Mouse (Mus musculus) limb, embryonic 14.5 days (tissue): ENCODE results near the gene 9930111J21Rik2. TPM values are rescaled to one million over a fixed set of nuclear protein-coding genes. Genes with fewer than 3 reads are reported as not detected.
"Not testable (repeated sequence)": the region's sequence is repeated elsewhere in the genome, so short reads cannot be mapped to it uniquely, and the experiment has no call there.

Experiments used
- ATAC-seq: fragments of 200-750 bp; cut with Nextera tagmentation; 2 replicates; pipeline ENCODE4 v1.8.0; 2017; ENCODE audit warnings: low read depth, moderate number of reproducible peaks, moderate TSS enrichment; ENCODE audit not compliant: low FRiP score
- DNase-seq: peaks from one replicate; pipeline ENCODE4 v3.0.0-alpha.2; 2015; ENCODE audit warnings: low spot score
- H3K27ac ChIP-seq: fragments of 300-500 bp; sonication (generic); replicated peaks from 2 replicates; pipeline ENCODE4 v1.5.1; 2014; ENCODE audit warnings: low read depth, mild to moderate bottlenecking, low read length, moderate library complexity, mixed read lengths
- H3K27me3 ChIP-seq: fragments of 300-500 bp; sonication (generic); 2 replicates; pipeline ENCODE4 v1.6.1; 2014; ENCODE audit warnings: low read length, mixed read lengths; ENCODE audit not compliant: control insufficient read depth, insufficient read depth
- H3K36me3 ChIP-seq: fragments of 300-500 bp; sonication (generic); 2 replicates; pipeline ENCODE4 v1.6.1; 2014; ENCODE audit warnings: mild to moderate bottlenecking, low read length, moderate library complexity, mixed read lengths; ENCODE audit not compliant: control insufficient read depth, insufficient read depth
- H3K4me1 ChIP-seq: fragments of 300-500 bp; sonication (generic); 2 replicates; pipeline ENCODE4 v1.6.1; 2014; ENCODE audit warnings: antibody characterized with exemption, low read length, mixed read lengths; ENCODE audit not compliant: control insufficient read depth, insufficient read depth
- H3K4me2 ChIP-seq: fragments of 300-500 bp; sonication (generic); replicated peaks from 2 replicates; pipeline ENCODE4 v1.6.1; 2014; ENCODE audit warnings: low read depth, mild to moderate bottlenecking, low read length, moderate library complexity; ENCODE audit not compliant: severe bottlenecking
- H3K4me3 ChIP-seq: fragments of 300-500 bp; sonication (generic); replicated peaks from 2 replicates; pipeline ENCODE4 v1.5.1; 2014; ENCODE audit warnings: low read length
- H3K9ac ChIP-seq: fragments of 300-500 bp; sonication (generic); 2 replicates; pipeline ENCODE4 v1.6.1; 2014; ENCODE audit warnings: mild to moderate bottlenecking, low read depth, low read length, moderate library complexity; ENCODE audit not compliant: severe bottlenecking
- H3K9me3 ChIP-seq: fragments of 300-500 bp; sonication (generic); 2 replicates; pipeline ENCODE4 v1.6.1; 2016; ENCODE audit warnings: low read length; ENCODE audit not compliant: control insufficient read depth
- WGBS: fragments of 180-500 bp; shearing (Covaris S2); extraction: QIAGEN DNeasy Blood & Tissue Kit; methylation state at CpG from one replicate; pipeline ENCODE4 v1.1.7; 2014; 5-methylcytosine and 5-hydroxymethylcytosine counted together
- polyA plus RNA-seq, 2 experiments: library from polyadenylated mRNA; depleted of rRNA in 1 of 2; stranded (reverse) in 1 of 2; unstranded in 1 of 2; fragments of >200 nt; fragmentation: Nextera tagmentation in 1 of 2; extraction: Ambion mirVana in 1 of 2; gene quantifications; 2 replicates each; pipeline versions ENCODE4 v1.2.1 to v1.2.3; 2012 to 2014

The 9930111J21Rik2 gene
- polyA plus RNA-seq, 2 experiments, result 0.12 to 0.50 TPM

DNA sequence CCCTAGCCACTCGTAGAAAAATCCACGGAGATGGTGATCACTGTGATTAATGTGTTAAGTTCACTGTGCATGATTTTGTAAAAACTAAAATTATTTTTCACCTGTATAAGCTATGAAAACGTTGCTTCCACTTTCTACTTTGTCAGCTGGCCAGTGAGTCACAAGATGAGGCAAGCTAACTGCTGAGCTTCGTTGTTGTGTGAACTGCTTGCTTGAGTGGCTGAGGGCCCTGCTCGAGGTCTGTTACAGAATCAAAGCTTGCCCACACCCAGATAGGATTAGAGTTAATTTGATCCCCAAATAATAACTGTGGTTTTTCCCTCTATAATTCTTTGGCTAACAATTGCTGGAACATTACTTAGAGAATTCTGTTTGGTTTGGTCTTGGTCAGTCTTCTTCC, 71.0 kb downstream of the 9930111J21Rik2 start:
- not testable (repeated sequence) for H3K4me1 ChIP-seq, H3K4me3 ChIP-seq, H3K36me3 ChIP-seq, H3K9ac ChIP-seq, ATAC-seq, DNase-seq, H3K27ac ChIP-seq, H3K27me3 ChIP-seq, H3K4me2 ChIP-seq, H3K9me3 ChIP-seq
- WGBS, result no CpG with 5 or more reads among the region's 5 CpGs

DNA sequence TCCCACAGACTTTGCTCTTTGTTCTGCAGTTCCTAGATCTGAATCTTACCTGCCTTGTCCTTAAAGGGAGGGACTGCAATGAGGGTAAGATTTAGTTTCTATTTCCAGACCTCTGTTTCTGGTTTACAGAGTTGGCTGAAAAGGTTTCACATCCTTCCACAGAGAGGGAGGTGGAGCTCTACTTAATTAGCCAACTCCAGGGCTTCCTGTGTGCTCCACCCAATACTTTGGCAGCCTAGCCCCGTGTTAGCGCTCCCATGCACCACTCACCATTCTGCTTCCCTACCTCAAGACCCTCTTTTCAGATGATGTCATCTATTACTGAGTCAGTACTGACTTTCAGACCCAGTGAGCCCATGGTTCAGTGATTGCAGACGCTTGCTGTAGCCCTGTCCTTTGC, 71.8 kb downstream of the 9930111J21Rik2 start, which contains the start of gene 9930111J21Rik1:
9930111J21Rik1 (minus strand) TSS at position 148 of the 400 bp plus-strand sequence.
- H3K4me2 ChIP-seq, ATAC-seq, H3K36me3 ChIP-seq, H3K4me1 ChIP-seq, H3K27ac ChIP-seq, H3K9ac ChIP-seq, H3K27me3 ChIP-seq, DNase-seq, H3K9me3 ChIP-seq, H3K4me3 ChIP-seq: not testable (repeated sequence)
- WGBS, result no CpG with 5 or more reads among the region's 3 CpGs

DNA sequence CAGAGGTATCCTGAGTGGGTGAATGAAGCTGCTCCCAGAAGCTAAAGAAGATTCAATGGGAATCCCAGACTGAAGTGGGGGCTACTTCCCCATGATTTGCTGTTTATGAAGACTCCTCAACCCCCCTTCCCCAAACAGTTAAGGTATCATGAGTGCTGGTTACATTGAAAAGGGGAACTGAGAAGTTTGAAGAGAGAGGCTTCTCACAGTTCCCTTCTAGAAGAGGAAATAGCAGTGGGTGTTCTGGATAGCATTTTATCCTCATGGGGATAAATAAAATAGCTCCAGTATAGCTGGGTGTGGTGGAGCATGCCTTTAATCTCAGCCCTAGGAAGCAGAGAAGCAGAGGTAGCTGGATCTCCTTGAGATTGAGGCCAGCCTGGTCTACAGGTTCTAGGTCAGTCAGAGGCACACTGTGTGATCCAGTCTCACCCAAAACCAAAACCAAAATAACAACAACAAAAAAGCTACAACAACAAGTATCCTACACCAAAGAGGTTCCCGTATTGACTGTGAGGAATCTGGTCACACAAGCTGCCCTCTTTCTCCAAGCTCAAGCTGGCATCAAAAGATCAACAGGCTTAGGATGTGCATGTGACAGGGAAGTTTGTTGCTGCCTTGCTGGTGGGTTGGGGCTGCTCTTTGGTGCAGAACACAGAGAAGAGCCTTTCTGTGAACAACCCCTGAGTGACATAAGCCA, 72.7 kb downstream of the 9930111J21Rik2 start, which contains the start of gene Olfr56:
Olfr56 (plus strand) TSS at position 650 of the 700 bp plus-strand sequence.
- not testable (repeated sequence) for H3K9ac ChIP-seq, H3K36me3 ChIP-seq, H3K4me3 ChIP-seq, H3K27ac ChIP-seq, DNase-seq, H3K9me3 ChIP-seq, H3K4me2 ChIP-seq, H3K4me1 ChIP-seq, H3K27me3 ChIP-seq, ATAC-seq
- no CpG with 5 or more reads among the region's 1 CpGs for WGBS

DNA sequence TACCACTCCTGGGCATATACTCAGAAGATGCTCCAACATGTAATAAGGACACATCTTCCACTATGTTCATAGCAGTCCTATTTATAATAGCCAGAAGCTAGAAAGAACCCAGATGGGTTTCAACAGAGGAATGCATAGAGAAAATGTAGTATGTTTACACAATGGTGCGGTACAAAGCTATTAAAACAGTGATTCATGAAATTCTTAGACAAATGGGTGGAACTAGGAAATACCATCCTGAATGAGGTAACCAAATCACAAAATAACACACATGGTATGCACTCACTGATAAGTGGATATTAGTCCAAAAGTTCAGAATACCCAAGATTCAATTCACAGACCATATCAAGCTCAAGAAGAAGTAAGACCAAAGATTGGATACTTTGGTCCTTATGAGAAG, 76.4 kb downstream of the 9930111J21Rik2 start:
- H3K4me2 ChIP-seq, H3K4me3 ChIP-seq, DNase-seq, H3K27ac ChIP-seq, H3K9me3 ChIP-seq, ATAC-seq, H3K27me3 ChIP-seq, H3K9ac ChIP-seq, H3K4me1 ChIP-seq, H3K36me3 ChIP-seq: not testable (repeated sequence)
- no CpG with 5 or more reads among the region's 1 CpGs for WGBS

Other genes starting within 250 kb of the 9930111J21Rik2 start
- 51.5 and 52.4 TPM in 2 replicates for gene Trim41, start 233.9 kb downstream of the 9930111J21Rik2 start, polyA plus RNA-seq (2012; rRNA removed)
- 5.5 and 7.0 TPM in 2 replicates for gene Trim41, start 233.9 kb downstream of the 9930111J21Rik2 start, polyA plus RNA-seq (2014; fragmentation: Nextera tagmentation; extraction: Ambion mirVana)
- 2.6 and 2.9 TPM in 2 replicates for gene Trim7, start 225.1 kb downstream of the 9930111J21Rik2 start, polyA plus RNA-seq (2012; rRNA removed)
- gene Trim7, start 225.1 kb downstream of the 9930111J21Rik2 start, polyA plus RNA-seq (2014; fragmentation: Nextera tagmentation; extraction: Ambion mirVana), result 1.2 and 2.0 TPM in 2 replicates
- gene Gm12184, start 224.6 kb downstream of the 9930111J21Rik2 start, polyA plus RNA-seq (2012; rRNA removed), result 42.1 and 55.1 TPM in 2 replicates
- gene Gm12184, start 224.6 kb downstream of the 9930111J21Rik2 start, polyA plus RNA-seq (2014; fragmentation: Nextera tagmentation; extraction: Ambion mirVana), result 7.9 and 14.8 TPM in 2 replicates
- 3.7 and 4.1 TPM in 2 replicates for gene Irgm1, start 179.6 kb downstream of the 9930111J21Rik2 start, polyA plus RNA-seq (2012; rRNA removed)
- 4.5 and 5.5 TPM in 2 replicates for gene Irgm1, start 179.6 kb downstream of the 9930111J21Rik2 start, polyA plus RNA-seq (2014; fragmentation: Nextera tagmentation; extraction: Ambion mirVana)
- 0.16 and 0.19 TPM in 2 replicates for gene Gm5431, start 149.0 kb downstream of the 9930111J21Rik2 start, polyA plus RNA-seq (2012; rRNA removed)
- gene Gm5431, start 149.0 kb downstream of the 9930111J21Rik2 start, polyA plus RNA-seq (2014; fragmentation: Nextera tagmentation; extraction: Ambion mirVana), result 0.12 and 0.22 TPM in 2 replicates
- gene Psme2b, start 105.1 kb downstream of the 9930111J21Rik2 start, polyA plus RNA-seq (2012; rRNA removed), result 0.86 and 0.88 TPM in 2 replicates
- 2.8 and 3.0 TPM in 2 replicates for gene Psme2b, start 105.1 kb downstream of the 9930111J21Rik2 start, polyA plus RNA-seq (2014; fragmentation: Nextera tagmentation; extraction: Ambion mirVana)
- 0.05 and 0.06 TPM in 2 replicates for gene Olfr56, start 72.4 kb downstream of the 9930111J21Rik2 start, polyA plus RNA-seq (2012; rRNA removed)
- not detected in 2 replicates for gene Olfr56, start 72.4 kb downstream of the 9930111J21Rik2 start, polyA plus RNA-seq (2014; fragmentation: Nextera tagmentation; extraction: Ambion mirVana)
- 0.11 and 0.24 TPM in 2 replicates for gene 9930111J21Rik1, start 71.8 kb downstream of the 9930111J21Rik2 start, polyA plus RNA-seq (2012; rRNA removed)
- 0.36 and 0.37 TPM in 2 replicates for gene 9930111J21Rik1, start 71.8 kb downstream of the 9930111J21Rik2 start, polyA plus RNA-seq (2014; fragmentation: Nextera tagmentation; extraction: Ambion mirVana)
- gene Gm12185, start 59.0 kb downstream of the 9930111J21Rik2 start, polyA plus RNA-seq (2012; rRNA removed), result 0.04 TPM in 1 of 2 replicates, not detected in the other
- gene Gm12185, start 59.0 kb downstream of the 9930111J21Rik2 start, polyA plus RNA-seq (2014; fragmentation: Nextera tagmentation; extraction: Ambion mirVana), result 0.06 TPM in 1 of 2 replicates, not detected in the other
- gene Tgtp1, start 57.1 kb downstream of the 9930111J21Rik2 start, polyA plus RNA-seq (2012; rRNA removed), result 0.10 and 0.15 TPM in 2 replicates
- gene Tgtp1, start 57.1 kb downstream of the 9930111J21Rik2 start, polyA plus RNA-seq (2014; fragmentation: Nextera tagmentation; extraction: Ambion mirVana), result not detected in 2 replicates
- 0.09 and 0.12 TPM in 2 replicates for gene Tgtp2, start 13.0 kb upstream of the 9930111J21Rik2 start, polyA plus RNA-seq (2012; rRNA removed)
- gene Tgtp2, start 13.0 kb upstream of the 9930111J21Rik2 start, polyA plus RNA-seq (2014; fragmentation: Nextera tagmentation; extraction: Ambion mirVana), result 0.18 and 0.33 TPM in 2 replicates
- gene Ifi47, start 25.3 kb upstream of the 9930111J21Rik2 start, polyA plus RNA-seq (2012; rRNA removed), result 0.83 and 1.0 TPM in 2 replicates
- gene Ifi47, start 25.3 kb upstream of the 9930111J21Rik2 start, polyA plus RNA-seq (2014; fragmentation: Nextera tagmentation; extraction: Ambion mirVana), result 0.72 and 1.2 TPM in 2 replicates
- 0.10 and 0.14 TPM in 2 replicates for gene Olfr1396, start 63.6 kb upstream of the 9930111J21Rik2 start, polyA plus RNA-seq (2012; rRNA removed)
- 0.11 TPM in 1 of 2 replicates, not detected in the other for gene Olfr1396, start 63.6 kb upstream of the 9930111J21Rik2 start, polyA plus RNA-seq (2014; fragmentation: Nextera tagmentation; extraction: Ambion mirVana)
- gene Olfr1395, start 91.0 kb upstream of the 9930111J21Rik2 start, polyA plus RNA-seq (2012; rRNA removed), result not detected in 2 replicates
- not detected in 2 replicates for gene Olfr1395, start 91.0 kb upstream of the 9930111J21Rik2 start, polyA plus RNA-seq (2014; fragmentation: Nextera tagmentation; extraction: Ambion mirVana)
- not detected in 2 replicates for gene Olfr1394, start 103.1 kb upstream of the 9930111J21Rik2 start, polyA plus RNA-seq (2012; rRNA removed)
- not detected in 2 replicates for gene Olfr1394, start 103.1 kb upstream of the 9930111J21Rik2 start, polyA plus RNA-seq (2014; fragmentation: Nextera tagmentation; extraction: Ambion mirVana)
- gene Btnl9, start 135.9 kb upstream of the 9930111J21Rik2 start, polyA plus RNA-seq (2012; rRNA removed), result 2.0 and 2.2 TPM in 2 replicates
- 0.58 and 1.7 TPM in 2 replicates for gene Btnl9, start 135.9 kb upstream of the 9930111J21Rik2 start, polyA plus RNA-seq (2014; fragmentation: Nextera tagmentation; extraction: Ambion mirVana)
- gene Zfp62, start 152.1 kb upstream of the 9930111J21Rik2 start, polyA plus RNA-seq (2012; rRNA removed), result 14.9 and 22.1 TPM in 2 replicates
- gene Zfp62, start 152.1 kb upstream of the 9930111J21Rik2 start, polyA plus RNA-seq (2014; fragmentation: Nextera tagmentation; extraction: Ambion mirVana), result 38.0 and 43.1 TPM in 2 replicates
- gene Mgat1, start 192.9 kb upstream of the 9930111J21Rik2 start, polyA plus RNA-seq (2012; rRNA removed), result 83.7 and 117 TPM in 2 replicates
- gene Mgat1, start 192.9 kb upstream of the 9930111J21Rik2 start, polyA plus RNA-seq (2014; fragmentation: Nextera tagmentation; extraction: Ambion mirVana), result 64.7 and 68.0 TPM in 2 replicates
- 0.09 and 0.26 TPM in 2 replicates for gene Olfr1393, start 227.1 kb upstream of the 9930111J21Rik2 start, polyA plus RNA-seq (2012; rRNA removed)
- not detected in 2 replicates for gene Olfr1393, start 227.1 kb upstream of the 9930111J21Rik2 start, polyA plus RNA-seq (2014; fragmentation: Nextera tagmentation; extraction: Ambion mirVana)
- 0.15 and 0.18 TPM in 2 replicates for gene Olfr1392, start 234.0 kb upstream of the 9930111J21Rik2 start, polyA plus RNA-seq (2012; rRNA removed)
- gene Olfr1392, start 234.0 kb upstream of the 9930111J21Rik2 start, polyA plus RNA-seq (2014; fragmentation: Nextera tagmentation; extraction: Ambion mirVana), result 0.06 TPM in 1 of 2 replicates, not detected in the other